Mouse (Mus musculus) thymus, adult 2 months (tissue): ENCODE data around the gene Kdm6b. TPM values are rescaled to one million over a fixed set of nuclear protein-coding genes. Genes with fewer than 3 reads are reported as not detected.
A peak's percentile ranks its signal among the peaks of the same experiment; 100 is the strongest.

Experiments used
- DNase-seq: peaks from one replicate; pipeline ENCODE4 v3.0.0; 2021
- H3K27ac ChIP-seq: fragments of 200-500 bp; 2 replicates; pipeline ENCODE4 v1.5.1; 2012; ENCODE audit warnings: low read length, control low read depth; ENCODE audit not compliant: control insufficient read depth, insufficient read depth
- H3K27me3 ChIP-seq: fragments of 200-500 bp; 2 replicates; pipeline ENCODE4 v1.6.1; 2012; ENCODE audit warnings: mild to moderate bottlenecking, low read length, moderate library complexity, mixed read lengths; ENCODE audit not compliant: control insufficient read depth, insufficient read depth
- H3K36me3 ChIP-seq: fragments of 200-500 bp; 2 replicates; pipeline ENCODE4 v1.6.1; 2012; ENCODE audit warnings: mild to moderate bottlenecking, low read length, moderate library complexity; ENCODE audit not compliant: control insufficient read depth, insufficient read depth
- H3K4me1 ChIP-seq: fragments of 200-500 bp; replicated peaks from 2 replicates; pipeline ENCODE4 v1.6.1; 2012; ENCODE audit warnings: low read length; ENCODE audit not compliant: control insufficient read depth, insufficient read depth
- H3K4me3 ChIP-seq: fragments of 200-500 bp; 2 replicates; pipeline ENCODE4 v1.5.1; 2012; ENCODE audit warnings: mild to moderate bottlenecking, low read length, control low read depth, moderate library complexity; ENCODE audit not compliant: control insufficient read depth, insufficient read depth
- CTCF ChIP-seq: fragments of 200-500 bp; IDR thresholded peaks from 2 replicates; pipeline ENCODE4 v1.5.1; 2012; ENCODE audit warnings: mild to moderate bottlenecking, control low read depth, low read length, moderate library complexity, borderline replicate concordance; ENCODE audit not compliant: control insufficient read depth, poor library complexity, insufficient read depth; ENCODE audit errors: extremely low read depth
- POLR2A ChIP-seq: fragments of 200-500 bp; IDR thresholded peaks from 2 replicates; pipeline ENCODE4 v1.6.1; 2012; ENCODE audit warnings: mild to moderate bottlenecking, low read length, control low read depth, moderate library complexity; ENCODE audit not compliant: control insufficient read depth, poor library complexity, insufficient read depth; ENCODE audit errors: extremely low read depth
- WGBS: fragments of 180-500 bp; shearing (Covaris S2); methylation state at CpG from one replicate; pipeline ENCODE4 v1.1.7; 2018; 5-methylcytosine and 5-hydroxymethylcytosine counted together
- polyA plus RNA-seq: library from polyadenylated mRNA; depleted of rRNA; stranded (reverse); fragments of >200 nt; gene quantifications from 2 replicates; pipeline ENCODE4 v1.2.3, GENCODE M21; 2012; rRNA removed

Kdm6b gene
- polyA plus RNA-seq = 61.0 and 77.3 TPM in 2 replicates

DNA sequence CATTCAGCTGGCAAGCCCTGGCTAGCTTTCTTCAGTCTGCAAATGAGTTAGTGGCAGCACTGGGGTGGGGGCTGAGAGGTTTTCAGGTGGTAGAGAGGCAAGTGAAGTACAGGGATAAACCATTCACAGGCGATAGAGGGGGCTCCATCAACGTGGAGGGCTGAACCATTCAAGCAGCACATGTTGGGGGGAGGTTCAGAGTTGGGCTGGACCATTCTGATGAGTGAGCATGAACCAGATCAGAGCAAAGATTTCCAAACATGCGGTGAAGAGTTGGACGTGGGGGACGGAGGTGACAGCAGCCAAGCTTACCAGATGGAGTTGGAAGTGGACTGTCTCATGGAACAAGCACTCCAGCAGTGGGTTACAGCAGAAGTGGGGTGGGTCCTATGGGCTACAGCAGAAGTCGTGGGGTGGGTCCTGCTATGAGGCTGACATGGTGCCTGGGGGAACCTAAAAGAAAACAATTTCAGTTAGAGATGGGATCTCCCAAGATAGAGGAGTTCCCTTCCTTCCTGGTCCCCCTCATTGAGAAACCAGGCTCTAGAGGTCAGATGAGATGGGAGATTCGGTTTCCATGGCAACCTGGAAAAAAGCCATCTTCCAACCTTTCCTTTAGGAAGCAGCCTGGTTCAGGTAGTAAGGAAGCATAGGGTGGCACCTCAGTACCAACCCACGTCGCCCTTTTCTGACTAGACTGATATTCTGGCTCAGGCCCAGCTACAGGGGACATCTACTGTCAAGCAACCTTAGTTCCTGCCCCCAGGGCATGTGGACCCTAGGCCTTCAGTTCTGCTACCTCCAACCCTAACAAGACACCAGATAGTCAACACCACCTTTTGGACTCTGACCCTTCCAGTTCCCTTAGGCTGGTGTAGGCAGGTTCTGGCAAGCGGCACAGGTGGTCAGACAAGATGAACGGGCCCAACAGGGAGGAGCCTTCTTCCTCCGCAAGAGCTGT, at the start of gene Kdm6b:
Gene Kdm6b, minus strand, starts transcription at position 455 of the 961 bp plus-strand sequence.
- Histone ChIP-seq H3K4me1 (peaks cover 53% of the 10 kb centered on the region), H3K27me3 (no peaks in the 10 kb centered on the region), H3K4me3 (peak within 1 kb of the TSS; percentile 1; the same call in 1 of the 2 replicates), H3K36me3 (no peaks in the 10 kb centered on the region), H3K27ac (peak within 1 kb of the TSS; percentile 52)
- DNase-seq = peak; percentile 64
- 56% methylated on average over 12 of the region's 12 CpGs for WGBS
- TF ChIP-seq CTCF (no peak), POLR2A (no peak)

DNA sequence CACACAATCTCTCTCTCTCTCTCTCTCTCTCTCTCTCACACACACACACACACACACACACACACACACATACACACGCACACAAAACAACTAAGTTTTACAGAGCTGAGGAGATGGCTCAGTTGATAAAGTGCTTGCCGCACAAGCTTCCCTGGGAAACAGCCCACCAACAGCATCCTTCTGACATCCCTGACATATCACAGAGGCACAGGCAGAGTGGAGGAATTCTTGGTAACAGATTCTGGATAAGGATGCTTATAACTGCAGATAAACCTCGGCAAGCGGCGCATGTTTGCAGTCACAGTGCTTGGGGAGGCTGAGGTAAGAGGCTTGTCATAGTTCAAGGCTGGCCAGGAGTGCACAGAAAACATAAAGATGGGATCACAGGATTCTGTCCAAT, 48.1 kb upstream of the Kdm6b start:
- no peak for DNase-seq
- Histone ChIP-seq H3K27me3 (no peaks in the 10 kb centered on the region), H3K36me3 (no peaks in the 10 kb centered on the region), H3K4me1 (no peaks in the 10 kb centered on the region), H3K27ac (no peak overlapping the region), H3K4me3 (no peak overlapping the region)
- 85% methylated on average over 5 of the region's 5 CpGs for WGBS
- TF ChIP-seq POLR2A (no peak), CTCF (no peak)

DNA sequence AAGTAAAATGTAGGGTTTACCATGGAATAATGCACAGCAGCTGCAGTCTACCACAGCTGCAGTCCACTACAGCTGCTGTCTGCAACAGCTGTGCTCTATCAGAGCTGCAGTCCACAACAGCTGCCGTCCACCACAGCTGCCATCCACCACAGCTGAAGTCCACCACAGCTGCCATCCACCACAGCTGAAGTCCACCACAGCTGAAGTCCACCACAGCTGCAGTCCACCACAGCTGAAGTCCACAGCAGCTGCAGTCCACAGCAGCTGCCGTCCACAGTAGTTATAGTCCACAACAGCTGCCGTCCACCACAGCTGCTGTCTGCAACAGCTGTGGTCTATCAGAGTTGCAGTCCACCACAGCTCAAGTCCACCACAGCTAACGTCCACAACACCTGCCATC, 46.4 kb upstream of the Kdm6b start:
- WGBS = 84% methylated on average over 4 of the region's 4 CpGs
- Histone ChIP-seq H3K4me3 (no peak overlapping the region), H3K36me3 (no peaks in the 10 kb centered on the region), H3K27ac (no peak overlapping the region), H3K27me3 (no peaks in the 10 kb centered on the region), H3K4me1 (no peaks in the 10 kb centered on the region)
- no peak for DNase-seq
- TF ChIP-seq POLR2A (no peak), CTCF (0 out of 2 replicates have a peak, but pooled peaks have one; percentile 13)

DNA sequence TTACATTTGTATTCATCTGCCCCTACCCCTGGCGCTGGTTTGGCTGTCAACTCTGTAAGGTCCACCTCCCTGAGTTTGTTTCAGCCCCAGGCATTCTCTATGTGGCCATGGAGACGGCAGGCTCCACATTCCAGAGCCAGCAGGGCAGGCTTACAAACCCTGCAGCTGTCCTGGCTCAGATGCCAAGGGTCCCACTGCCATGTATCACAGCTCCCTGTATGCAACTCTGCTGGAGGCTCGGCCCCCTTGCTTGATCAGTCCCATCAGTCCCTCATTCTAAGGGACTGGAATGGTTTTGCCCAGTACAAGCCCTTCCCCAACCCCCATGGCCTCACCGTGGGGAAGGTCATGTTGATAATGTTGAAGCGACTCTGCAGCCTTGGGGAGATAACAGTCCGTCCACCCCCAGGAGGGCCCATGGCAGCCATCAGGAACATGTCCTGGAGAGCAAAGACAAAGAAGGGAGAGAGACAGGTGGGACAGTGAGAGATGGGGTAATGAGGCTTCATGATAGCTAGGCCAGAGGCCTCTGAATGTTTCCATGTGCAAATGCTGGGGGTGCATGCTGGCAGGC, 43.6 kb upstream of the Kdm6b start:
- TF ChIP-seq POLR2A (no peak), CTCF (no peak)
- H3K27ac ChIP-seq = no peak overlapping the region
- H3K36me3 ChIP-seq = no peaks in the 10 kb centered on the region
- no peaks in the 10 kb centered on the region for H3K27me3 ChIP-seq
- H3K4me3 ChIP-seq = no peak overlapping the region
- 96% methylated on average over 6 of the region's 6 CpGs for WGBS
- DNase-seq = no peak
- H3K4me1 ChIP-seq = no peaks in the 10 kb centered on the region

DNA sequence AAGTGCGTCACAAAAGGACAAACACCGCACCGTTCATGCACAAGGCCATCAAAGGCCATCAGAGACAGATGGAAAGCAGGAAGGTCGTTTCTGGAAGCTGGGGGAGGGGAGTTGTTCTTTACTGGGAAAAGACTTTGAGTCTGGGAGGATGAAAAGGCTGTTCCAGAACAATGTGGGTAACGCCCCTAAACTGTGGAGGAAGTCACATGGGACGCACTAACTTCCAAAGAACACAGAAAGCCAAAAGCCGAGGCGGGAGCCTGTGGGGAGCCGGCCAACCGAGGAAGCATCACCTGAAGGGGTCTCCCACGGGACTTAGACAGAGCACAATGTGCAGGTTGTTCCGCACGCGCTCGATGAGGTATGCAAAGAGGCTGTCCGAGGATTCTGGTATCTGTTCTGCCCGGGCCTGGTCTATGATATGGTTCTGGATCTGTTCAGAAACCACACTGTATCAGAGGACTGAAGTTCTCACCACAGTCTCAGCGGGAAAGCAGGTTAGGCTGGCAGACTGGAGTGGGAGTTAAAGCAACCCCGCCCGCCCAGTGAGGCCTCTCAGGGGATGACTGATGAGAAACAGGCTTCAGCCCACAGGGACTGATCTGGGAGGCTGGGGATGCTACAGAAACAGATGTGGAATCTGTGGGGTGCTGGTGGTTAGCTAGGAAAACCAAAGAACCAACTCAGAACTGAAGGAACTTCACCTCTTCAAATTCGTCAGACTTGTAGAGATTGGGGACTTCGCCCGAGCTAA, 38.8 kb upstream of the Kdm6b start:
- Histone ChIP-seq H3K4me3 (no peak overlapping the region), H3K36me3 (no peaks in the 10 kb centered on the region), H3K4me1 (no peaks in the 10 kb centered on the region), H3K27me3 (no peaks in the 10 kb centered on the region), H3K27ac (no peak overlapping the region)
- no peak for DNase-seq
- TF ChIP-seq POLR2A = no peak
- TF ChIP-seq CTCF = no peak
- WGBS = 77% methylated on average over 23 of the region's 23 CpGs

DNA sequence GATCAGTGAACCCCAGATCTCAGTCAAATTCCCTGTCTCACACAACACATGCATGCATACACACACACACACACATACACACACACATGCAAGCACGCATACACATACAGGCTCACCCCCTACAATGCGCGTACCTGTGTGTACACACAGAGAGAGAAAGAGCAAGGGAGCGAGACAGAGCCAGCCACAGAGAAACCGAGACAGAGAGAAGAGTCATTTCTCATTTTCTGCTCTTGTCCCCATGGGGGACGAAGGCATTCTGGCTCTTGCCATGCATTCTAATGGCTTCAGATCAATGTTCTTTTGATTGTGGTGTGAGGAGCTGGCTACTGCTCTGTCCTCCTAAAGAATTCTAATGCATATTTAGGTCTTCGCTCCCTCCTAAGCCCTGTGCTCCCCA, 33.8 kb upstream of the Kdm6b start:
- Histone ChIP-seq H3K4me3 (no peak overlapping the region), H3K36me3 (no peaks in the 10 kb centered on the region), H3K4me1 (no peaks in the 10 kb centered on the region), H3K27me3 (no peaks in the 10 kb centered on the region), H3K27ac (no peak overlapping the region)
- TF ChIP-seq POLR2A = no peak
- TF ChIP-seq CTCF = no peak
- no peak for DNase-seq
- WGBS = 91% methylated on average over 7 of the region's 7 CpGs
